Comparison of ENCODE assay signal across 19 mouse cellular contexts in genomic region chr11:6020897-6021839, GRCm38 (mm10). TPM values are rescaled to one million over a fixed set of nuclear protein-coding genes. Genes with fewer than 3 reads are reported as not detected.
DNase-seq lines count a peak whose midpoint lies in the region; ATAC-seq and TF ChIP-seq lines count a peak whose summit lies in the region.
"Had no signal": no experiment of that assay in that cellular context is flagged by ENCODE, and none has a peak within 500 bp of the region (broad histone marks: within the 10 kb centered on the region; RNA-seq: fewer than 3 reads in every experiment).

No protein-coding gene starts in this region.

- no peaks in the 10 kb centered on the region for H3K36me3 ChIP-seq in kidney, embryonic 14.5 days (ENCODE audit: control insufficient read depth, insufficient read depth, low read length)
- no peaks in the 10 kb centered on the region for H3K36me3 ChIP-seq in liver, postnatal 0 days (replicated peaks; ENCODE audit: insufficient read depth, low read length)
- no peaks in the 10 kb centered on the region for H3K36me3 ChIP-seq in liver, embryonic 12.5 days
- H3K36me3 ChIP-seq: heart, embryonic 15.5 days; hindbrain, embryonic 13.5 days; liver, embryonic 13.5 days had no signal

- H3K9me3 ChIP-seq in kidney, embryonic 14.5 days (ENCODE audit: control insufficient read depth, low read length) = no peaks in the 10 kb centered on the region
- no peaks in the 10 kb centered on the region for H3K9me3 ChIP-seq in liver, postnatal 0 days (ENCODE audit: low read length)
- H3K9me3 ChIP-seq in liver, embryonic 12.5 days (replicated peaks) = no peaks in the 10 kb centered on the region
- H3K9me3 ChIP-seq: heart, embryonic 15.5 days; hindbrain, embryonic 13.5 days; liver, embryonic 13.5 days; neural tube, embryonic 15.5 days had no signal

- H3K4me3 ChIP-seq in cerebellum, adult 2 months (replicated peaks; ENCODE audit: insufficient read depth, low read depth, low read length) = no peak overlapping the region
- H3K4me3 ChIP-seq in kidney, embryonic 14.5 days (ENCODE audit: low read length) = no peak overlapping the region
- no peak overlapping the region for H3K4me3 ChIP-seq in liver, postnatal 0 days (ENCODE audit: low read depth, low read length)
- no peak overlapping the region for H3K4me3 ChIP-seq in liver, embryonic 12.5 days
- H3K4me3 ChIP-seq in olfactory bulb, adult 2 months (ENCODE audit: insufficient read depth, low read depth, low read length) = no peak overlapping the region
- H3K4me3 ChIP-seq: heart, embryonic 15.5 days; hindbrain, embryonic 13.5 days; liver, embryonic 13.5 days; myocyte; neural tube, embryonic 15.5 days had no signal

- peak overlapping the region; percentile 5 for H3K27ac ChIP-seq in cerebellum, adult 2 months (ENCODE audit: insufficient read depth, low read length)
- peak overlapping the region; percentile 42; the same call in 1 of the 2 replicates for H3K27ac ChIP-seq in kidney, embryonic 14.5 days (ENCODE audit: low read depth, low read length)
- no peak overlapping the region for H3K27ac ChIP-seq in liver, postnatal 0 days (ENCODE audit: low read depth)
- no peak overlapping the region for H3K27ac ChIP-seq in liver, embryonic 12.5 days
- H3K27ac ChIP-seq in olfactory bulb, adult 2 months (ENCODE audit: insufficient read depth, low read depth, low read length) = peak overlapping the region; percentile 80
- H3K27ac ChIP-seq: heart, embryonic 15.5 days; hindbrain, embryonic 13.5 days; liver, embryonic 13.5 days; neural tube, embryonic 15.5 days had no signal

- no peak overlapping the region for H3K4me2 ChIP-seq in kidney, embryonic 14.5 days (replicated peaks; ENCODE audit: low read depth, low read length)
- H3K4me2 ChIP-seq in liver, postnatal 0 days (ENCODE audit: low read depth, low read length) = no peak overlapping the region
- H3K4me2 ChIP-seq in liver, embryonic 12.5 days = no peak overlapping the region
- H3K4me2 ChIP-seq: heart, embryonic 15.5 days; hindbrain, embryonic 13.5 days; liver, embryonic 13.5 days; neural tube, embryonic 15.5 days had no signal

- H3K27me3 ChIP-seq in cerebellum, adult 2 months (ENCODE audit: control insufficient read depth, insufficient read depth, low read length) = no peaks in the 10 kb centered on the region
- no peaks in the 10 kb centered on the region for H3K27me3 ChIP-seq in kidney, embryonic 14.5 days (ENCODE audit: control insufficient read depth, insufficient read depth, low read length)
- H3K27me3 ChIP-seq in liver, postnatal 0 days (ENCODE audit: insufficient read depth, low read length) = no peaks in the 10 kb centered on the region
- peaks cover 3% of the 10 kb centered on the region; the same call in 1 of the 2 replicates for H3K27me3 ChIP-seq in liver, embryonic 12.5 days (replicated peaks)
- H3K27me3 ChIP-seq: heart, embryonic 15.5 days; hindbrain, embryonic 13.5 days; liver, embryonic 13.5 days; neural tube, embryonic 15.5 days had no signal

- peaks cover 80% of the 10 kb centered on the region for H3K4me1 ChIP-seq in cerebellum, adult 2 months (ENCODE audit: control insufficient read depth, insufficient read depth, low read length)
- peaks cover 14% of the 10 kb centered on the region; the same call in 1 of the 2 replicates for H3K4me1 ChIP-seq in kidney, embryonic 14.5 days (ENCODE audit: control insufficient read depth, insufficient read depth, low read length)
- H3K4me1 ChIP-seq in liver, postnatal 0 days (ENCODE audit: insufficient read depth) = peaks cover 9% of the 10 kb centered on the region
- 0 out of 2 replicates have a peak, but pooled peaks cover 6% of the 10 kb centered on the region for H3K4me1 ChIP-seq in liver, embryonic 12.5 days
- peaks cover 90% of the 10 kb centered on the region for H3K4me1 ChIP-seq in olfactory bulb, adult 2 months (ENCODE audit: control insufficient read depth, insufficient read depth, low read length)

- no peak overlapping the region for H3K9ac ChIP-seq in kidney, embryonic 14.5 days (ENCODE audit: low read depth, low read length)
- H3K9ac ChIP-seq in liver, postnatal 0 days (replicated peaks) = no peak overlapping the region
- no peak overlapping the region for H3K9ac ChIP-seq in liver, embryonic 12.5 days
- H3K9ac ChIP-seq: heart, embryonic 15.5 days; hindbrain, embryonic 13.5 days; liver, embryonic 13.5 days; neural tube, embryonic 15.5 days had no signal

- no peak for TF ChIP-seq EP300 in liver, postnatal 0 days (IDR thresholded peaks at IDR 0.05; ENCODE audit: low read depth)

- no peak for TF ChIP-seq CTCF in cerebellum, adult 2 months (IDR thresholded peaks at IDR 0.05; ENCODE audit: borderline replicate concordance, insufficient read depth, low read depth, low read length)
- no peak for TF ChIP-seq CTCF in liver, postnatal 0 days (IDR thresholded peaks at IDR 0.05; ENCODE audit: low read depth)
- TF ChIP-seq CTCF in olfactory bulb, adult 2 months (IDR thresholded peaks at IDR 0.05; ENCODE audit: insufficient read depth, low read depth, low read length) = no peak

- DNase-seq in cerebellum, adult 2 months = no peak
- no peak for DNase-seq in cerebellum, postnatal 4 days (ENCODE audit: low spot score in 2 of 2)
- no peak for DNase-seq in kidney, adult 8-10 months
- peak; percentile 52 for DNase-seq in liver, postnatal 0 days
- DNase-seq in embryo, embryonic 9.5 days (ENCODE audit: extremely low spot score) = no peak
- DNase-seq: embryo, embryonic 11 days; heart, adult 18-20 months; layer of hippocampus, postnatal 36 days; left cerebral cortex, postnatal 4 days; liver, embryonic 13.5 days; midbrain, embryonic 14.5 days; thymus, postnatal 25 days had no signal

- ATAC-seq in kidney, embryonic 14.5 days (ENCODE audit: low FRiP score, low TSS enrichment) = peak; percentile 84
- ATAC-seq in liver, postnatal 0 days = peak; percentile 51
- ATAC-seq in liver, embryonic 12.5 days = no peak

- no peak for TF ChIP-seq POLR2A in cerebellum, adult 2 months (IDR thresholded peaks at IDR 0.05; ENCODE audit: borderline replicate concordance, insufficient read depth, low read length)
- TF ChIP-seq POLR2A in olfactory bulb, adult 2 months (IDR thresholded peaks at IDR 0.05; ENCODE audit: insufficient read depth, low read depth, low read length) = no peak

- WGBS in cerebellum, adult 2 months = 44% methylated on average over 17 of the region's 17 CpGs
- 48% methylated on average over 17 of the region's 17 CpGs for WGBS in kidney, embryonic 14.5 days
- WGBS in liver, postnatal 0 days (ENCODE audit: insufficient replicate concordance) = 59% methylated on average over 17 of the region's 17 CpGs
- WGBS in liver, embryonic 12.5 days (ENCODE audit: insufficient replicate concordance) = 57% methylated on average over 17 of the region's 17 CpGs
- WGBS in olfactory bulb, adult 2 months = 34% methylated on average over 17 of the region's 17 CpGs

RNA-seq across cellular contexts. Expression of gene Camk2b, which starts 45.0 kb away (rescaled TPM):
- polyA plus RNA-seq in cerebellum, adult 2 months (2012; rRNA removed) = 479 and 518 TPM in 2 replicates
- 4.2 and 4.4 TPM in 2 replicates for polyA plus RNA-seq in kidney, embryonic 14.5 days (2014; fragmentation: Nextera tagmentation; extraction: Ambion mirVana)
- 2.0 and 2.4 TPM in 2 replicates for polyA plus RNA-seq in liver, postnatal 0 days (2015; fragmentation: Nextera tagmentation; extraction: Ambion mirVana)
- 0.19 and 0.43 TPM in 2 replicates for polyA plus RNA-seq in liver, embryonic 12.5 days (2016; fragmentation: Nextera tagmentation; extraction: Ambion mirVana)
- polyA plus RNA-seq in olfactory bulb, adult 2 months (2012; ENCODE audit: insufficient read depth, insufficient read length, low replicate concordance, missing spikeins) = 150 and 183 TPM in 2 replicates

Comparison
In these comparisons a context has a peak if more than half of its experiments do, and no peak if none do; other contexts are left out.
1. H3K27ac ChIP-seq: peak in cerebellum, adult 2 months (single experiment), kidney, embryonic 14.5 days (single experiment) and olfactory bulb, adult 2 months (single experiment); none in liver, postnatal 0 days (single experiment) and liver, embryonic 12.5 days (single experiment).
2. RNA of gene Camk2b, which starts 45.0 kb away (polyA plus RNA-seq): 479 to 518 TPM in cerebellum, adult 2 months and 150 to 183 TPM in olfactory bulb, adult 2 months; 4.2 to 4.4 TPM in kidney, embryonic 14.5 days, 2.0 to 2.4 TPM in liver, postnatal 0 days and 0.19 to 0.43 TPM in liver, embryonic 12.5 days; every median in the first group is over 10 times any median in the second.